Mouse (Mus musculus): ENCODE data around the gene Pex5. TPM values are rescaled to one million over a fixed set of nuclear protein-coding genes. Genes with fewer than 3 reads are reported as not detected.

Gene Pex5
- polyA plus RNA-seq, 1 experiment from 2014 or later = 70.3 TPM

Other genes with a start within 250 kb of the Pex5 start
- gene Vmn2r27, start 183.2 kb downstream of the Pex5 start, polyA plus RNA-seq (2016; fragmentation: Nextera tagmentation; extraction: Ambion mirVana) = not detected in 2 replicates
- gene Cd163, start 110.4 kb downstream of the Pex5 start, polyA plus RNA-seq (2016; fragmentation: Nextera tagmentation; extraction: Ambion mirVana) = not detected in 2 replicates
- gene Clstn3, start 49.7 kb upstream of the Pex5 start, polyA plus RNA-seq (2016; fragmentation: Nextera tagmentation; extraction: Ambion mirVana) = 39.7 and 41.2 TPM in 2 replicates
- 0.19 and 0.22 TPM in 2 replicates for gene C1rl, start 78.0 kb upstream of the Pex5 start, polyA plus RNA-seq (2016; fragmentation: Nextera tagmentation; extraction: Ambion mirVana)
- 0.06 and 0.28 TPM in 2 replicates for gene C1ra, start 97.3 kb upstream of the Pex5 start, polyA plus RNA-seq (2016; fragmentation: Nextera tagmentation; extraction: Ambion mirVana)
- 0.34 and 0.42 TPM in 2 replicates for gene C1s1, start 127.3 kb upstream of the Pex5 start, polyA plus RNA-seq (2016; fragmentation: Nextera tagmentation; extraction: Ambion mirVana)
- not detected in 2 replicates for gene C1rb, start 155.2 kb upstream of the Pex5 start, polyA plus RNA-seq (2016; fragmentation: Nextera tagmentation; extraction: Ambion mirVana)
- 0.08 TPM in 1 of 2 replicates, not detected in the other for gene C1s2, start 221.0 kb upstream of the Pex5 start, polyA plus RNA-seq (2016; fragmentation: Nextera tagmentation; extraction: Ambion mirVana)
- 39.0 and 44.0 TPM in 2 replicates for gene Lpcat3, start 248.0 kb upstream of the Pex5 start, polyA plus RNA-seq (2016; fragmentation: Nextera tagmentation; extraction: Ambion mirVana)

Data from neural tube, embryonic 12.5 days (tissue).